Mouse (Mus musculus) cerebellum, adult 2 months (tissue): ENCODE results near the gene Npr1.

ENCODE experiments used
- CTCF ChIP-seq: fragments of 200-500 bp; IDR thresholded peaks from 2 replicates; pipeline ENCODE4 v1.5.1; 2011; ENCODE audit warnings: low read depth, mild to moderate bottlenecking, control low read depth, low read length, moderate library complexity, borderline replicate concordance; ENCODE audit not compliant: insufficient read depth
- POLR2A ChIP-seq: fragments of 200-500 bp; IDR thresholded peaks from 2 replicates; pipeline ENCODE4 v1.6.1; 2011; ENCODE audit warnings: low read length, control low read depth, borderline replicate concordance; ENCODE audit not compliant: insufficient read depth

DNA sequence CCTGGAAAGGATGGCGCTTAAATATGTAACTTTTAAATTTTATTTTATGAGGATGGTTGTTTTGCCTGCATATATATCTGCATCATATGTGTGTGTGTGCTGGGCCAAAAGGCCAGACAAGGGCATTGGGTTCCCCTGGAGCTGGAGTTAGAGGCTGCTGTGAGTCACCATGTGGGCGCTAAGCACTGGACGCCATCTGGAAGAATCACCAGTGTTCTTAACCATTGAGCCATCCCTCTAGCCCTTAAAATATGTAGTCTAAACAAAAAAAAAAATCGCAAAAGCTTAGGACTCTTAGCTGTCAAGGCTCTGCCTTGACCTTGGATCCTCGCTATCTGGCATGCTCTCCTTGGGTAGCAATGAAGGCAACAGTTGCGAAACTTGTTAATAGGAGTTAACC is 22.9 kb upstream of the Npr1 start:
- no peak for TF ChIP-seq POLR2A
- no peak for TF ChIP-seq CTCF
